Mouse (Mus musculus): ENCODE data around the gene Arhgap5.
"Not testable (repeated sequence)": the region's sequence is repeated elsewhere in the genome, so short reads cannot be mapped to it uniquely, and the experiment has no call there.

Gene Arhgap5

DNA sequence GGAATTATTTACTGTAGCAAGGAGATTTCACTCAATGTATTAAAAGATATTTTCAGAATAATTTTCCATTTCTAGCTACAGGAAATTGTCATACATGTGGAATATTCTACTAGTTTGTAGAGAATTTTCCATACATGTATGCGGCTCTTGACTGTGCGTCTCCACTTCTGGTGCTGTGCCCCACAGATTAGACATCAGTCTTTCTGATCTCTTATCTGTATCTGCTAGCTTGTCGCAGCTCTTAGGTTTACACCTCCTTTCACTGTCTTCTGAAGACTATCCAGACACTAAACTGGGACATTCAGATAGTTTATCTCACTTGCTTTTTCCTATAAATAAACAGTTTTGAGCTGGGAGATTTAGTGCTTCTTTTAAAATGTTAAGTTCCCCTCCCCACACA, 40.8 kb downstream of the Arhgap5 start:
- no peak for DNase-seq

DNA sequence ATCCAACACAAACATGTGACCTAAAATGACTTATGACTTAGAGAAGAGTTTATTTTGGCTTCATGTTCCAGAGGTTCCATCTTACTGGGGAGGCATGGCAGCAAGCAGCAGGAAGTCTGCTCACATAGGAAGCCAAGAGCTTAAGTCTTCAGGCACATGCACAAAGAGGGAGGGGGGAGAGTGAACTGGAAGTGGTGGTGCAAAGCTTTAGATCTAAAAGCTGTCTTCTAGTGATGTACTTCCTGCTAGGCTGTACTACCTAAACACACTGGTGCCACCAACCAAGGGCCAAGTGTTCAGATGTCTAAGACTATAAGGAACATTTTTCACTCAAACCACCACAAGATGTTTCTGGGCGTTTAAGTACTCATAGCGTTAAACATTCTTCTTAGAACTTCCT, 48.3 kb downstream of the Arhgap5 start:
- no peak for DNase-seq

- DNase-seq = no peak
Observed at GRCm38 (mm10) chr12:52555188-52555876, 51.6 kb downstream of the Arhgap5 start.

- DNase-seq = no peak
Observed at GRCm38 (mm10) chr12:52565654-52566053, 61.9 kb downstream of the Arhgap5 start.

- no peak for DNase-seq
Observed at GRCm38 (mm10) chr12:52573371-52573770, 69.6 kb downstream of the Arhgap5 start.

- DNase-seq = not testable (repeated sequence)
Observed at GRCm38 (mm10) chr12:52586466-52586865, 82.7 kb downstream of the Arhgap5 start.

DNA sequence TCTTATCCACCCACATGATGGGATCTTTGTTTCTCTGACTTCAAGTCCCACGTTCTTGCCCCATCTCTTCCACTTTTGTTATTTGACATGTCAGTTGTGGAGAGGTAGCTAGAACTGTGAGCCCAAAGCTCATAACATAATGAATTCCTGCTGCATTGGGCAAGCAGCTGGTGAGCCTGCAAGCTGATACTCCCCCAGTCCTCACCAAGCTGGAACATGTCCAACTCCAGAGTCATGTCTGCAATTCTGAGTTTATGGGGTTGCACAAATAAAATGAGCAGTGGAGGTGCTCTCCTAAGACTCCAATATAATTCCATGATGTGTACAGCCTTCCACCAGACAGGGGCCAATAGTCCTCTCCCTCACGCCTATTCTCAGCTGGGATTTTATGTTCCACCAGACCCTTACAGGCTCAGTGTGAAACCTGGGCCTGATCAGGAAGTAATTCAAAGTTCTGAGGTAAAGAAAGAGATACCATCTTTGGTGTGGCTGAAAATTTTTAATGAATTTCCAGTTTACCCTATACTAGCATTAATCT, 83.8 kb downstream of the Arhgap5 start:
- DNase-seq = no peak

DNA sequence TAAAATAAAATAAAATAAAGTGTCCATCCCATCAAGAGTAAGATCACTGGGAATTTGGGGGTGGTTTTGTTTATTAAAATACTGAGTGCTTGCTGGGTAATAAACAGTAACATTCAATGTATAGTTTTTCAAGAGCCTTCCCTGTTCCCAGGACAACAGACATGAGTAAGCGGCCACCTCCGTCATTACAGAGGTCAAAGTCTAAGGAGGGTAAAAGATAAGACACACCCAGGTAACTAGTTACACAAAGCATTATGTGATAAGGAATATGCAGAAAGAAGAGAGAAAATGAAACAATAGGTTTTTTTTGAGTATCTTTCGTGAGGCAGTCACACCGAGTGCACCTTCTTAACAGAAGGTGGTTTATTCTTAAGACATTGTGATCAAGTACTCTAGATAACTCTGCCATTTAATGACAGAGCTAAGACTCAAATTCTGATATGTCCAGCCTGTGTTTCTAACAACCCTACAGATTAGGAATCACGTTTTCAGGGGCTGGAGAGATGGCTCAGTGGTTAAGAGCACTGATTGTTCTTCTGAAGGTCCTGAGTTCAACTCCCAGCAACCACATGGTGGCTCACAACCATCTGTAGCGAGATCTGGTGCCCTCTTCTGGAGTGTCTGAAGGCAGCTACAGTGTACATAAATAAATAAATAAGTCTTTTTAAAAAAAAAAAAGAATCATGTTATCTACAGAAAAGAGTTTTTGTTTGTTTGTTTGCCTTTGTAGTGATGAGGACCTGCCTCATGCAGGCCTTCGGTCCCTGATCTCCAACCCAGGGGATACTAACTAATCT, 91.8 kb downstream of the Arhgap5 start:
- DNase-seq = no peak

DNA sequence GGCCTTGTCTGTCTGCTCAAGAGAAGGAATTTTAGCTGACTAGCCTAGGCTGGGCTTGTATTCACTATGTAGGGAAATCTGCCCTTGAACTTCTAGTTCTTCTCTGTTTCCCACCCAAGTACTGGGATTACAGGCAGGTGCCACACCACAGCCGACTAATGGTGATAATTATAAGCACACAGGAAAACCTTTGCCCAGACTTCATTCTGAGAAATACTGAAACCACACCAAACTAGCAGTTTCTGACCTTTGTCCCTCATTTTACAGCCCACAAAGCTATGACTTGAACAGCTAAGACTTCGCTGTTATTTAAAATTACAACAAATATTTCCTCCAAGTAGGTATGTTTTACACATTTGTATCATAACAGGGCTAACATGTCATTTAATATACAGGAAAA, 98.7 kb downstream of the Arhgap5 start:
- no peak for DNase-seq

DNA sequence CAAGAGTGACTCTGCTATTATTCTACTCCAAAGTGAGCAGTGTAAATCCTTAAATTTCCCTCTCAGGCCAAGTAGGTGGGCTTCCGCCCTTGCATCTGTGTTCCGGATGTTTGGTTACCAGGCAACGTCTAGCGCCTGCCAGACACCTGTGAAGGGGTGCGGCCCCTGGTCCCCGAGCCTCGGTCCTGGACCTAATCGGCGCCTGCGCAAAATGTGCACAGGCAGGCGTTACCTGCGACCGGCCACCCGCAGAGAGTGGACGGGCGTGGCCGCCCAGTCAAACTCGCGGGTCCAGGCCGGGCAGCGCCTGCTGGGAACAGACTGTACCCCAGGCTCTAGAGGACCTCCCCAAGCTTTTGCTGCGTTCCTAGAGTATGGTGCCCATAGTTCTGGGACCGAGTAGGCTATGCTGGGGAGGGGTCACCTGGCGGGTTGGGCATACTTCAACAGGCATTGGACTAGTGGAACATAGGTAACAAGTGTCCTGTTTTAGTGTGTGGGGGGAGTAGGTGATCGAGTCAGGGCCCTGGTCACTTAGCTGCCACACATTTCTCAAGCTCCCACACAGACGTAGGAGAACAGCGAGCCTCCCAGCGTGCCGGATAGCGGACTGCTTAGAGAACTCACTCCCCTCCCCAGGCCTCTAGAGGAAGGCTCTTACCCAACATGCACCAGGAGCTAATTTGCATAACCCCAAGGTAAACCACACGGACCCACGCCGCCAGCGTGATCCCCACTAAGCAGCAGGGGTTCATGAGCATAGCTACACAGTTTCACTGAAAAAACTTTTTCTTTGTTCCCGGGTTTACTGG, 99.3 kb downstream of the Arhgap5 start:
- peak; percentile 88 for DNase-seq

GRCm38 (mm10) chr12:52603695-52604255, 100.0 kb downstream of the Arhgap5 start:
- DNase-seq = no peak

GRCm38 (mm10) chr12:52604256-52604991, 100.7 kb downstream of the Arhgap5 start:
- DNase-seq = peak; percentile 96

- no peak for DNase-seq
Observed at GRCm38 (mm10) chr12:52604992-52605652, 101.3 kb downstream of the Arhgap5 start.

- no peak for DNase-seq
Observed at GRCm38 (mm10) chr12:52607411-52607810, 103.6 kb downstream of the Arhgap5 start.

- no peak for DNase-seq
Observed at GRCm38 (mm10) chr12:52615703-52616102, 111.9 kb downstream of the Arhgap5 start.

DNA sequence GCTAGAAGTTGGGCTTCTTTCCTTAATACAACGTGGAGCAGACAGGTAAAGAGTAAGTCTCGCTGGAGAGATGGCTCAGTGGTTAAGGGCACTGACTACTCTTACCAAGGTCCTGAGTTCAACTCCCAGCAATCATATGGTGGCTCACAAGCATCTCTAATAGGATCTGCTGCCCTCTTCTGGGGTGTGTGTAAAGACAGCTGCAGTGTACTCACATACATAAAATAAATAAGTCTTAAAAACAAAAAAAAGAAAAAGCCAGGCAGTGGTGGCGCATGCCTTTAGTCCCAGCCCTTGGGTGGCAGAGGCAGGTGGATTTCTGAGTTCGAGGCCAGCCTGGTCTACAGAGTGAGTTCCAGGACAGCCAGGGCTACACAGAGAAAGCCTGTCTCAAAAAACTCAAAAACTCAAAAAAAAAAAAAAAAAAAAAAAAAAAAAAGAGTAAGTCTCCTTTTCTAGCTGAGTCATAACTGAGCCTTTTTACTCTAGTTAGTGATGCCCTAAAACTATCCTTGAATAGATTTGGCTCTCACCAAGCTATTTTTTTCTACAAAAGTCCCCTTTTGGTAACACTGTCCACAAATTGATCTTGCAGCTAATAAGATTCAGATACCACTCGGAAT, 114.8 kb downstream of the Arhgap5 start:
- no peak for DNase-seq

DNA sequence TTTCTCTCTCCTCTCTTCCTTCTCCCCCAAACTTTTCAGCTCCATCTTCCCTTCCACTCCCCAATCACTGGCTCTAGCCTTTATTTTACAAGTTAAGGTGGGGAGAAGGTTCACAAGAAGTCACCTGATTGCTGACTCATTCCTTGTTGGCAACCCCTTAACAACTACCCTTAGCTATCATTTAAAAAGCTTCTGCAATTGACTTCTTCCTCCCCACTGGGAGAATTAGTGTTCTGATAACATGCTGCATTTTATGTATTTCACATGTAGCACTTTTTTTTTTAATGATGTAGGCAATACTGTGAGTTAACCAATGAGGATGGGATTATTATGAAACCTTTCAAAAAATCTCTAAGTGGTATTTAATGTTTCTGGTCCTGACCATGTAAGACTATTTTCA, 115.9 kb downstream of the Arhgap5 start:
- DNase-seq = no peak
